10 mouse cellular contexts compared by ENCODE assay signal in genomic region chr10:18953706-18954071, GRCm38 (mm10).
DNase-seq lines count a peak whose midpoint lies in the region; ATAC-seq and TF ChIP-seq lines count a peak whose summit lies in the region.
"Had no signal": no experiment of that assay in that cellular context is flagged by ENCODE, and none has a peak within 500 bp of the region (broad histone marks: within the 10 kb centered on the region; RNA-seq: fewer than 3 reads in every experiment).

No protein-coding gene starts in this region.

- H3K36me3 ChIP-seq in heart, adult 2 months (ENCODE audit: control insufficient read depth, insufficient read depth, low read length), result no peaks in the 10 kb centered on the region
- no peaks in the 10 kb centered on the region for H3K36me3 ChIP-seq in hindbrain, embryonic 10.5 days
- no peaks in the 10 kb centered on the region for H3K36me3 ChIP-seq in heart, embryonic 12.5 days
- H3K36me3 ChIP-seq: heart, embryonic 13.5 days; liver, embryonic 15.5 days had no signal

- H3K9ac ChIP-seq in heart, adult 2 months (ENCODE audit: low read depth, low read length), result no peak overlapping the region
- no peak overlapping the region for H3K9ac ChIP-seq in heart, embryonic 12.5 days
- H3K9ac ChIP-seq: heart, embryonic 13.5 days; liver, embryonic 15.5 days had no signal

- TF ChIP-seq EP300 in heart, adult 2 months (IDR thresholded peaks at IDR 0.05; ENCODE audit: insufficient read depth, low read depth, low read length), result no peak

- H3K9me3 ChIP-seq in hindbrain, embryonic 10.5 days, result no peaks in the 10 kb centered on the region
- H3K9me3 ChIP-seq in heart, embryonic 12.5 days (replicated peaks), result no peaks in the 10 kb centered on the region
- H3K9me3 ChIP-seq: heart, embryonic 13.5 days; liver, embryonic 15.5 days had no signal

- intact Hi-C loops in heart, adult 2 months (cut with DNase I), result loop anchor here (1.0 to 2.0 kb wide), 3 partner anchors 61 to 233 kb away; partner anchors contain the start of gene Tnfaip3
- intact Hi-C loops in heart, postnatal 36 days (cut with DNase I), result loop anchor here (1.0 to 5.0 kb wide), 3 partner anchors 64 to 233 kb away; partner anchors contain the start of gene Tnfaip3

- H3K4me3 ChIP-seq in heart, adult 2 months, result no peak overlapping the region
- no peak overlapping the region for H3K4me3 ChIP-seq in lung, adult 2 months (replicated peaks; ENCODE audit: extremely low read depth, low read depth, low read length)
- H3K4me3 ChIP-seq in hindbrain, embryonic 10.5 days, result no peak overlapping the region
- H3K4me3 ChIP-seq in heart, embryonic 12.5 days, result no peak overlapping the region
- H3K4me3 ChIP-seq: heart, embryonic 13.5 days; liver, embryonic 15.5 days had no signal

- no peak for TF ChIP-seq POLR2A in heart, adult 2 months (IDR thresholded peaks at IDR 0.05; ENCODE audit: insufficient read depth, low read depth, low read length)
- no peak for TF ChIP-seq POLR2A in lung, adult 2 months (IDR thresholded peaks at IDR 0.05; ENCODE audit: borderline replicate concordance, extremely low read depth, low read depth, low read length)

- H3K4me2 ChIP-seq in heart, embryonic 12.5 days, result no peak overlapping the region
- H3K4me2 ChIP-seq: heart, embryonic 13.5 days; liver, embryonic 15.5 days had no signal

- ATAC-seq in heart, embryonic 12.5 days (ENCODE audit: insufficient number of reproducible peaks, low FRiP score), result no peak

- TF ChIP-seq CTCF in heart, adult 2 months (IDR thresholded peaks at IDR 0.05), result peak; percentile 86
- peak; percentile 8; the same call in 1 of the 2 replicates for TF ChIP-seq CTCF in lung, adult 2 months (IDR thresholded peaks at IDR 0.05; ENCODE audit: insufficient read depth, low read length)

- WGBS in heart, adult 2 months, result 0% methylated on average over 1 of the region's 1 CpGs
- 0% methylated on average over 1 of the region's 1 CpGs for WGBS in lung, adult 2 months
- 19% methylated on average over 1 of the region's 1 CpGs for WGBS in hindbrain, embryonic 10.5 days
- 26% methylated on average over 1 of the region's 1 CpGs for WGBS in heart, embryonic 12.5 days

- H3K27ac ChIP-seq in heart, adult 2 months, result no peak overlapping the region
- no peak overlapping the region for H3K27ac ChIP-seq in hindbrain, embryonic 10.5 days
- H3K27ac ChIP-seq in heart, embryonic 12.5 days (ENCODE audit: poor library complexity, severe bottlenecking), result no peak overlapping the region
- H3K27ac ChIP-seq: heart, embryonic 13.5 days; liver, embryonic 15.5 days had no signal

- no peaks in the 10 kb centered on the region for H3K4me1 ChIP-seq in heart, adult 2 months (ENCODE audit: control insufficient read depth, insufficient read depth, low read length)
- no peaks in the 10 kb centered on the region for H3K4me1 ChIP-seq in lung, adult 2 months (ENCODE audit: control insufficient read depth, insufficient read depth, low read length)
- H3K4me1 ChIP-seq in hindbrain, embryonic 10.5 days (replicated peaks), result no peaks in the 10 kb centered on the region
- H3K4me1 ChIP-seq in heart, embryonic 12.5 days (replicated peaks), result no peaks in the 10 kb centered on the region
- H3K4me1 ChIP-seq: heart, embryonic 13.5 days; liver, embryonic 15.5 days had no signal

- DNase-seq in heart, adult 2 months, result no peak
- DNase-seq in heart, postnatal 36 days, result no peak
- no peak for DNase-seq in lung, adult 2 months
- no peak for DNase-seq in lung, postnatal 4 days
- peak; percentile 16 for DNase-seq in ZHBTc4 (ENCODE audit: low read depth, low spot score)
- peak; percentile 70 for DNase-seq in retina, embryonic 14.5 days (ENCODE audit: low spot score)
- DNase-seq in hindbrain, embryonic 10.5 days (ENCODE audit: low spot score), result no peak

- H3K27me3 ChIP-seq in heart, adult 2 months (ENCODE audit: control insufficient read depth, insufficient read depth, low read length), result no peaks in the 10 kb centered on the region
- no peaks in the 10 kb centered on the region for H3K27me3 ChIP-seq in hindbrain, embryonic 10.5 days (ENCODE audit: insufficient read depth, poor library complexity, severe bottlenecking)
- H3K27me3 ChIP-seq in heart, embryonic 12.5 days (replicated peaks), result no peaks in the 10 kb centered on the region
- H3K27me3 ChIP-seq: liver, embryonic 15.5 days had no signal

- no peaks in the 10 kb centered on the region for H3K79me2 ChIP-seq in heart, adult 2 months (replicated peaks; ENCODE audit: control insufficient read depth, insufficient read depth, low read length)

Comparison
In these comparisons a context has a peak if more than half of its experiments do, and no peak if none do; other contexts are left out.
1. DNase-seq: peak in ZHBTc4 (single experiment) and retina, embryonic 14.5 days (single experiment); none in heart, adult 2 months (0 of 2), heart, postnatal 36 days (0 of 2), lung, adult 2 months (single experiment), lung, postnatal 4 days (0 of 2) and hindbrain, embryonic 10.5 days (single experiment).